Comparison of ENCODE assay signal across 10 mouse cellular contexts in genomic region chr6:83280256-83280955, GRCm38 (mm10). TPM values are rescaled to one million over a fixed set of nuclear protein-coding genes. Genes with fewer than 3 reads are reported as not detected.
A peak's percentile ranks its signal among the peaks of the same experiment; 100 is the strongest.
DNase-seq lines count a peak whose midpoint lies in the region; TF ChIP-seq lines count a peak whose summit lies in the region.
"Had no signal": no experiment of that assay in that cellular context is flagged by ENCODE, and none has a peak within 500 bp of the region (broad histone marks: within the 10 kb centered on the region; RNA-seq: fewer than 3 reads in every experiment).

No protein-coding gene starts in this region.

- no peak for TF ChIP-seq CTCF in C2C12 (IDR thresholded peaks at IDR 0.05; ENCODE audit: control insufficient read depth, insufficient read depth, insufficient read length)

- no peaks in the 10 kb centered on the region for H3K79me2 ChIP-seq in C2C12 (ENCODE audit: control insufficient read depth, insufficient read depth)

- H3K4me3 ChIP-seq in C2C12 (ENCODE audit: insufficient read depth, poor library complexity, severe bottlenecking), result no peak overlapping the region
- H3K4me3 ChIP-seq: liver, embryonic 15.5 days had no signal

- no peaks in the 10 kb centered on the region for H3K79me3 ChIP-seq in C2C12 (ENCODE audit: low read depth)

- H3K36me3 ChIP-seq in C2C12 (ENCODE audit: control insufficient read depth, insufficient read depth), result no peaks in the 10 kb centered on the region
- H3K36me3 ChIP-seq: liver, embryonic 15.5 days had no signal

- no peak overlapping the region for H3ac ChIP-seq in C2C12 (ENCODE audit: control insufficient read depth, insufficient read length, low read depth)

- H3K27me3 ChIP-seq in C2C12 (ENCODE audit: control insufficient read depth, insufficient read depth, insufficient read length), result peaks cover 28% of the 10 kb centered on the region

- DNase-seq in heart, postnatal 4 days, result peak; percentile 16
- DNase-seq in heart, adult 8-10 months (ENCODE audit: low spot score), result no peak
- DNase-seq in R1 (ENCODE audit: low read depth, low spot score), result peak; percentile 85
- DNase-seq in lung, postnatal 10 days, result peak; percentile 25
- DNase-seq in frontal cortex, postnatal 25 days (ENCODE audit: low spot score in 2 of 2), result no peak
- DNase-seq in heart, adult 18-20 months, result no peak
- DNase-seq in spleen, adult 18-20 months, result no peak
- DNase-seq: cerebellum, adult 8-10 months had no signal

TF ChIP-seq in C2C12, 6 proteins besides CTCF, POLR2A, EP300 and RAD21:
- no peak for TF ChIP-seq USF1 (IDR thresholded peaks at IDR 0.05; ENCODE audit: low read depth)
- TF ChIP-seq MAX (IDR thresholded peaks at IDR 0.05), result peak; percentile 42
- TF ChIP-seq MYOG (IDR thresholded peaks at IDR 0.05; ENCODE audit: control insufficient read depth, extremely low read depth, insufficient read length), result no peak
- TF ChIP-seq MYOD1 (IDR thresholded peaks at IDR 0.05; ENCODE audit: control insufficient read depth, insufficient read length, low read depth), result no peak
TF ChIP-seq in C2C12: peak in this region for 1.

RNA-seq across cellular contexts. Expression of gene Mthfd2, which starts 45.3 kb away (rescaled TPM):
- 10 to 100 TPM; 10.7 to 15.0 TPM for total RNA-seq in heart, postnatal 4 days (2021)
- total RNA-seq in heart, adult 8-10 months (2022), result 1 to 10 TPM; 1.0 to 2.2 (median 1.9) TPM
- 120 TPM for polyA plus RNA-seq in C2C12 (2012; fragmentation: generic; extraction: Trizol)
- 1 to 10 TPM; 2.3 to 3.8 TPM for total RNA-seq in heart, adult 18-20 months (2021)

RNA-seq across cellular contexts. Expression of gene Mob1a, which starts 45.4 kb away (rescaled TPM):
- total RNA-seq in heart, postnatal 4 days (2021), result 10 to 100 TPM; 32.2 to 34.3 TPM
- 10 to 100 TPM; 15.5 to 28.4 (median 20.2) TPM for total RNA-seq in heart, adult 8-10 months (2022)
- 30.8 TPM for polyA plus RNA-seq in C2C12 (2012; fragmentation: generic; extraction: Trizol)
- 10 to 100 TPM; 23.8 to 26.6 TPM for total RNA-seq in heart, adult 18-20 months (2021)

Comparison
In these comparisons a context has a peak if more than half of its experiments do, and no peak if none do; other contexts are left out.
1. DNase-seq: peak in heart, postnatal 4 days (single experiment), R1 (single experiment) and lung, postnatal 10 days (single experiment); none in heart, adult 8-10 months (single experiment), frontal cortex, postnatal 25 days (0 of 2), heart, adult 18-20 months (0 of 2) and spleen, adult 18-20 months (0 of 2).